Mouse (Mus musculus) left cerebral cortex, postnatal 36 days (tissue): ENCODE measurements around the gene Col5a2. TPM values are rescaled to one million over a fixed set of nuclear protein-coding genes. Genes with fewer than 3 reads are reported as not detected.
"Not testable (repeated sequence)": the region's sequence is repeated elsewhere in the genome, so short reads cannot be mapped to it uniquely, and the experiment has no call there.

Experiments used
- DNase-seq, 2 experiments: peaks; one replicate each; pipeline ENCODE4 v3.0.0; 2021 to 2022; ENCODE audit warnings: low spot score in 2 of 2, mixed read lengths in 1 of 2
- intact Hi-C: fragments of 180-260 bp; cut with DNase I; formaldehyde crosslinking; loops from one replicate; pipeline ENCODE4 v1.15.1; 2025
- total RNA-seq, 2 experiments: library from RNA; stranded (reverse); gene quantifications; 2 replicates each; pipeline ENCODE4 v1.2.3; 2021

The Col5a2 gene
- 1 to 10 TPM; 2.5 to 5.1 TPM for total RNA-seq

GRCm38 (mm10) chr1:45502865-45503332 is at the start of gene Col5a2:
Gene Col5a2, minus strand, starts transcription at chr1:45503282.
- DNase-seq = peak; percentile 8 to 15
- intact Hi-C loops = no loop called here

GRCm38 (mm10) chr1:45550531-45550930 is 47.4 kb upstream of the Col5a2 start:
- intact Hi-C loops = no loop called here
- DNase-seq = no peak

GRCm38 (mm10) chr1:45541888-45542287 is 38.8 kb upstream of the Col5a2 start:
- intact Hi-C loops = no loop called here

GRCm38 (mm10) chr1:45541161-45541560 is 38.1 kb upstream of the Col5a2 start:
- DNase-seq = no peak
- intact Hi-C loops = no loop called here

More at GRCm38 (mm10) chr1:45541888-45542287, 38.8 kb upstream of the Col5a2 start:
- no peak for DNase-seq

- no peak for DNase-seq
- intact Hi-C loops = no loop called here
Observed at GRCm38 (mm10) chr1:45531486-45531885, 28.4 kb upstream of the Col5a2 start.

GRCm38 (mm10) chr1:45527476-45527875 is 24.4 kb upstream of the Col5a2 start:
- DNase-seq, intact Hi-C loops: not testable (repeated sequence)

GRCm38 (mm10) chr1:45523601-45524000 is 20.5 kb upstream of the Col5a2 start:
- no peak for DNase-seq
- intact Hi-C loops = no loop called here

GRCm38 (mm10) chr1:45521486-45521885 is 18.4 kb upstream of the Col5a2 start:
- intact Hi-C loops = no loop called here
- DNase-seq = no peak

- DNase-seq = no peak
- intact Hi-C loops = no loop called here
Observed at GRCm38 (mm10) chr1:45502241-45502741, 791 bp downstream of the Col5a2 start.

GRCm38 (mm10) chr1:45501437-45501836 is 1.6 kb downstream of the Col5a2 start:
- DNase-seq = no peak
- intact Hi-C loops = no loop called here

GRCm38 (mm10) chr1:45500456-45500855 is 2.6 kb downstream of the Col5a2 start:
- no peak for DNase-seq
- intact Hi-C loops = no loop called here

- DNase-seq = no peak
- intact Hi-C loops = no loop called here
Observed at GRCm38 (mm10) chr1:45495025-45495424, 8.1 kb downstream of the Col5a2 start.

- intact Hi-C loops = no loop called here
- DNase-seq = no peak
Observed at GRCm38 (mm10) chr1:45492130-45492723, 10.9 kb downstream of the Col5a2 start.

- DNase-seq = no peak
- intact Hi-C loops = no loop called here
Observed at GRCm38 (mm10) chr1:45490451-45490850, 12.6 kb downstream of the Col5a2 start.

- no peak for DNase-seq
- intact Hi-C loops = no loop called here
Observed at GRCm38 (mm10) chr1:45488291-45488690, 14.8 kb downstream of the Col5a2 start.

- intact Hi-C loops = no loop called here
Observed at GRCm38 (mm10) chr1:45483001-45483400, 20.1 kb downstream of the Col5a2 start.

GRCm38 (mm10) chr1:45481876-45482275 is 21.2 kb downstream of the Col5a2 start:
- intact Hi-C loops = no loop called here

More at GRCm38 (mm10) chr1:45483001-45483400, 20.1 kb downstream of the Col5a2 start:
- no peak for DNase-seq

GRCm38 (mm10) chr1:45479087-45479486 is 24.0 kb downstream of the Col5a2 start:
- DNase-seq = no peak
- intact Hi-C loops = no loop called here

More at GRCm38 (mm10) chr1:45481876-45482275, 21.2 kb downstream of the Col5a2 start:
- no peak for DNase-seq

GRCm38 (mm10) chr1:45472751-45473150 is 30.3 kb downstream of the Col5a2 start:
- intact Hi-C loops = no loop called here
- DNase-seq = peak; percentile 22 to 33

GRCm38 (mm10) chr1:45460767-45461166 is 42.3 kb downstream of the Col5a2 start:
- DNase-seq = no peak
- intact Hi-C loops = no loop called here

GRCm38 (mm10) chr1:45455763-45456162 is 47.3 kb downstream of the Col5a2 start:
- DNase-seq = no peak
- intact Hi-C loops = no loop called here
